Mouse (Mus musculus) forebrain, embryonic 12.5 days (tissue): ENCODE measurements around the gene Slc30a9. TPM values are rescaled to one million over a fixed set of nuclear protein-coding genes. Genes with fewer than 3 reads are reported as not detected.

Experiments
- ATAC-seq: fragments of 200-750 bp; cut with Nextera tagmentation; 2 replicates; pipeline ENCODE4 v1.8.0; 2017; ENCODE audit warnings: moderate TSS enrichment; ENCODE audit not compliant: low FRiP score
- H3K27ac ChIP-seq: fragments of 300-500 bp; sonication (generic); 2 replicates; pipeline ENCODE4 v1.5.1; 2016; ENCODE audit warnings: mild to moderate bottlenecking
- H3K27me3 ChIP-seq: fragments of 300-500 bp; sonication (generic); 2 replicates; pipeline ENCODE4 v1.6.1; 2016; ENCODE audit warnings: mild to moderate bottlenecking
- H3K36me3 ChIP-seq: fragments of 300-500 bp; sonication (generic); replicated peaks from 2 replicates; pipeline ENCODE4 v1.6.1; 2016; ENCODE audit warnings: mild to moderate bottlenecking
- H3K4me1 ChIP-seq: fragments of 300-500 bp; sonication (generic); 2 replicates; pipeline ENCODE4 v1.6.1; 2016
- H3K4me2 ChIP-seq: fragments of 300-500 bp; sonication (generic); 2 replicates; pipeline ENCODE4 v1.6.1; 2016; ENCODE audit warnings: mild to moderate bottlenecking, moderate library complexity
- H3K4me3 ChIP-seq: fragments of 300-500 bp; sonication (generic); replicated peaks from 2 replicates; pipeline ENCODE4 v1.5.1; 2016; ENCODE audit warnings: mild to moderate bottlenecking
- H3K9ac ChIP-seq: fragments of 300-500 bp; sonication (generic); 2 replicates; pipeline ENCODE4 v1.6.1; 2016; ENCODE audit warnings: mild to moderate bottlenecking
- H3K9me3 ChIP-seq: fragments of 300-500 bp; sonication (generic); 2 replicates; pipeline ENCODE4 v1.6.1; 2016
- WGBS: fragments of 180-500 bp; shearing (Covaris S2); methylation state at CpG from one replicate; pipeline ENCODE4 v1.1.7; 2016; 5-methylcytosine and 5-hydroxymethylcytosine counted together
- polyA plus RNA-seq: library from polyadenylated mRNA; unstranded; fragments of >200 nt; fragmentation: Nextera tagmentation; extraction: Ambion mirVana; gene quantifications from 2 replicates; pipeline ENCODE4 v1.2.1, GENCODE M21; 2016

Slc30a9 gene
- polyA plus RNA-seq, 1 experiment from 2014 or later = 130 TPM

GRCm38 (mm10) chr5:67296171-67296570 lies 10.6 kb upstream of the Slc30a9 start:
- Histone ChIP-seq H3K4me2 (no peak overlapping the region), H3K9ac (no peak overlapping the region), H3K27ac (no peak overlapping the region), H3K4me1 (no peaks in the 10 kb centered on the region), H3K27me3 (no peaks in the 10 kb centered on the region), H3K9me3 (no peaks in the 10 kb centered on the region), H3K4me3 (no peak overlapping the region), H3K36me3 (peaks cover 8% of the 10 kb centered on the region)
- ATAC-seq = no peak
- WGBS = 88% methylated on average over 1 of the region's 1 CpGs

DNA sequence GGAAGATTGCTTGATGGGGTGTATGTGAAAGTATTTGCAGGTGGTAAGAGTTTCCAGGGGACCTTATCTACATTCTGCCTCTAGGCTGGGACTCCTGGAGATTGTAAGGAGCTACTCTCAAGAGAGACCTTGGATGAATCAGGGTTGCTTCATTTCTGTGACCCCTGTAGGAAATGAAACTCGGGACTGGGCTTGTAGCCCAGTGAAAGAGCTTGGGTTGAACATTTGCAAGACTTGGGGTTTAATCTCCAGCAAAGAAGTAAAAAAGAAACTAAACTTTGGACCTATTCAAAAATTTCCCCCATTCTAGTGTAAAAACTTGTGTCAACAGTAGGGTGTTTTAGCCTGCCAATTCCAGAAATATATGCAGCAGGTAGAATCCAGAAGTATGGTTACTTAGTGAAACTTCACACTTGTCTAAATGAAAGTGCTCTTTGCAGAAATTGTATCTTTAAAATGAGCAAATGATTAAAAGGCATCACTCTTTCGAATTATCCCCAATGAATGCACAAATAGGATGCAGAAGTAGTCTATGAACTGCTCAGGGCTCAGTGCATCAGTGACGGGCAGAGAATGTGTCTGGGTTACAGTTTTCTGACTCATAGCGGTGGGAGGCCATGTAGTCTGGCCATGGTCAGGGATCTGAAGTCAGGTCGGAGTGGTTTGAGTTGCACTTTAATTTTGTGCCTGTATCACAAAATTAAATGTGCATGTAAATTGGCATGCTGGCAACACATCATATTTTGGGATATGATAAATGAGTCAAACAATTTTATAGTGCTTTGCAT lies 9.5 kb upstream of the Slc30a9 start:
- ATAC-seq = no peak
- Histone ChIP-seq H3K9me3 (no peaks in the 10 kb centered on the region), H3K36me3 (peaks cover 5% of the 10 kb centered on the region), H3K27me3 (no peaks in the 10 kb centered on the region), H3K9ac (no peak overlapping the region), H3K4me3 (no peak overlapping the region), H3K27ac (no peak overlapping the region), H3K4me2 (no peak overlapping the region), H3K4me1 (no peaks in the 10 kb centered on the region)
- 93% methylated on average over 5 of the region's 5 CpGs for WGBS

DNA sequence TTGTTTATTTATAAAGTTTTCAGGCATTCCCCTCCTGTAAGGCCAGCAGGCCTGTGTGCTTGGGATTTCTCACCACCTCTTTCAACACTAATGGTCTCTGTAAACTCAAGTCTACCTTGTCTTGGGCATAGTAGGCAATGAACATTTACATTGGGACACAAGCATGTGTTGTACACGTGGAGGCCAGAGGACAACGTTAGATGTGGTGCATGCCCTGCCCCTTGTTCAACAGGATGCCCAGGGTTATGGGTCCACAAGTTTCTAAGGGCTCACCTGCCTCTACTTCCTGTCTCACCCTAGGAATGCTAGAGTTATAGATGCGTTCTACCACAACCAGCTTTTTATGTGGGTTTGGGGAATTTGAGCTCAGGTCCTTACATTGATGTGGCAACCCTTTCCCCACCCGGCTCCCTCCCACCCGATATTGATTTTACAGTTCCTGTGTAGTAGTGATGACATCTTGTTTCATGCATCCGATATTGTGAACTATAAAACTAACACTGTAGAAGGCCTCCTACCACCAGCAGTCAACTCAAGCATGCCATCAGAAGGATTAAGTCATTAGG lies 6.8 kb upstream of the Slc30a9 start:
- H3K4me2 ChIP-seq = no peak overlapping the region
- H3K36me3 ChIP-seq = no peaks in the 10 kb centered on the region
- no peak overlapping the region for H3K27ac ChIP-seq
- H3K9me3 ChIP-seq = no peaks in the 10 kb centered on the region
- WGBS = 94% methylated on average over 6 of the region's 6 CpGs
- no peak overlapping the region for H3K9ac ChIP-seq
- no peaks in the 10 kb centered on the region for H3K4me1 ChIP-seq
- H3K4me3 ChIP-seq = no peak overlapping the region
- no peak for ATAC-seq
- H3K27me3 ChIP-seq = no peaks in the 10 kb centered on the region

- H3K9ac ChIP-seq = no peak overlapping the region
- H3K36me3 ChIP-seq = no peaks in the 10 kb centered on the region
- no peaks in the 10 kb centered on the region for H3K27me3 ChIP-seq
- no peak overlapping the region for H3K4me3 ChIP-seq
- 93% methylated on average over 8 of the region's 8 CpGs for WGBS
- no peaks in the 10 kb centered on the region for H3K9me3 ChIP-seq
- H3K4me2 ChIP-seq = no peak overlapping the region
- H3K27ac ChIP-seq = no peak overlapping the region
- H3K4me1 ChIP-seq = no peaks in the 10 kb centered on the region
- no peak for ATAC-seq
Observed at GRCm38 (mm10) chr5:67300926-67301597, 5.7 kb upstream of the Slc30a9 start.

DNA sequence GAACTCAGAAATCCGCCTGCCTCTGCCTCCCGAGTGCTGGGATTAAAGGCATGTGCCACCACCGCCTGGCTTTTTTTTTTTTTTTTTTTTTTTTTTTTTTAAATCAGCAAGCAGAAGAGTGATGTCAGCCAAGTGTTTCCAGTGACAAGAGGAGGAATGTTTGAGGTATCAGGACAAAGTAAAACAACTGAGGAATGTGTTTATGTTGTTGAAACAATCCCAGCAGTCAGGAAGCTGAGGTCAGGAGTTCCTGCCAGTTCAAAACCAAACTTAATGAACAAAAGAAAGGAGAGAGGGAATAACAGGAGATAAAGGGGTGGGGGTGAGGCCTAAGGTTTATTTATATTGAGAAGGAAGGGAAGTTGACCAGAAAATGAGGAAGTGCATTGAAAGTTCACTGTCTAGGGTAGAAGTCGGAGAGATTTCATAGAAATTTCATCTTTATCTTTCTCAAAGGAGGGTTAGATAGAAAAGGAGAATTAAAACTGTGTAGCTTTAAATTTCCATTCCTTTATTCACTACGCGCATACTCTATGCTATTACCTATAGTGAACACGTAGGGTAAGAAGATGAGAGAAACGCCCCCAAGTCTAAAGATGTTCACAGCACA lies 4.9 kb upstream of the Slc30a9 start:
- no peaks in the 10 kb centered on the region for H3K4me1 ChIP-seq
- H3K4me2 ChIP-seq = no peak overlapping the region
- WGBS = 94% methylated on average over 7 of the region's 8 CpGs
- H3K27me3 ChIP-seq = no peaks in the 10 kb centered on the region
- ATAC-seq = no peak
- no peaks in the 10 kb centered on the region for H3K9me3 ChIP-seq
- H3K4me3 ChIP-seq = no peak overlapping the region
- no peak overlapping the region for H3K9ac ChIP-seq
- no peak overlapping the region for H3K27ac ChIP-seq
- no peaks in the 10 kb centered on the region for H3K36me3 ChIP-seq

- no peaks in the 10 kb centered on the region for H3K27me3 ChIP-seq
- no peak overlapping the region for H3K9ac ChIP-seq
- H3K4me1 ChIP-seq = peaks cover 13% of the 10 kb centered on the region
- no peak overlapping the region for H3K4me2 ChIP-seq
- WGBS = 92% methylated on average over 1 of the region's 1 CpGs
- no peak overlapping the region for H3K4me3 ChIP-seq
- no peaks in the 10 kb centered on the region for H3K36me3 ChIP-seq
- no peak overlapping the region for H3K27ac ChIP-seq
- ATAC-seq = no peak
- H3K9me3 ChIP-seq = no peaks in the 10 kb centered on the region
Observed at GRCm38 (mm10) chr5:67303816-67304215, 2.9 kb upstream of the Slc30a9 start.

- 35% methylated on average over 13 of the region's 13 CpGs for WGBS
- no peaks in the 10 kb centered on the region for H3K27me3 ChIP-seq
- peaks cover 9% of the 10 kb centered on the region; the same call in 1 of the 2 replicates for H3K36me3 ChIP-seq
- H3K9me3 ChIP-seq = no peaks in the 10 kb centered on the region
- H3K27ac ChIP-seq = no peak overlapping the region
- no peak for ATAC-seq
- H3K9ac ChIP-seq = peak overlapping the region; percentile 92
- peak overlapping the region; percentile 73 for H3K4me2 ChIP-seq
- peaks cover 13% of the 10 kb centered on the region for H3K4me1 ChIP-seq
- peak overlapping the region; percentile 96 for H3K4me3 ChIP-seq
Observed at GRCm38 (mm10) chr5:67307659-67308222, 986 bp downstream of the Slc30a9 start.

- no peaks in the 10 kb centered on the region for H3K27me3 ChIP-seq
- ATAC-seq = no peak
- no peak overlapping the region for H3K9ac ChIP-seq
- H3K4me2 ChIP-seq = no peak overlapping the region
- WGBS = 80% methylated on average over 3 of the region's 3 CpGs
- no peak overlapping the region for H3K27ac ChIP-seq
- no peak overlapping the region for H3K4me3 ChIP-seq
- H3K4me1 ChIP-seq = peaks cover 13% of the 10 kb centered on the region
- H3K36me3 ChIP-seq = peaks cover 11% of the 10 kb centered on the region; the same call in 1 of the 2 replicates
- H3K9me3 ChIP-seq = no peaks in the 10 kb centered on the region
Observed at GRCm38 (mm10) chr5:67311811-67312521, 5.2 kb downstream of the Slc30a9 start.

DNA sequence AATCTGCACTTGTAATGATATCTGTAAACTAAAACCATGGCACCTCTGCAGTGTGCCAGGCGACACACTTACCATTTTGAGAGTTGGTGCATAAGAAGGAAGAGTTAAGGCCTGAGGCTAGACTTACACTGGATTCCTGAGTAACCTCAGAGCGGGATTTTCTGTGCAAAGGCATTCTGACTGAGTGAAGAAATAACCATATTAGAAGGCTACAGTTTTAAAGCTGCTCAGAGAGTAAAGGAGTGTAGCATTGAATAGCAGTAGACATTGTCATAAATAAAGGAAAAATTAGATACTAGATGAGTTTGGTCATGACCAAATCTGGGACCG lies 5.7 kb downstream of the Slc30a9 start:
- H3K4me1 ChIP-seq = peaks cover 11% of the 10 kb centered on the region
- ATAC-seq = no peak
- WGBS = 92% methylated on average over 3 of the region's 3 CpGs
- no peaks in the 10 kb centered on the region for H3K27me3 ChIP-seq
- peaks cover 13% of the 10 kb centered on the region; the same call in 1 of the 2 replicates for H3K36me3 ChIP-seq
- no peak overlapping the region for H3K9ac ChIP-seq
- H3K27ac ChIP-seq = no peak overlapping the region
- H3K4me2 ChIP-seq = no peak overlapping the region
- no peaks in the 10 kb centered on the region for H3K9me3 ChIP-seq
- H3K4me3 ChIP-seq = no peak overlapping the region

DNA sequence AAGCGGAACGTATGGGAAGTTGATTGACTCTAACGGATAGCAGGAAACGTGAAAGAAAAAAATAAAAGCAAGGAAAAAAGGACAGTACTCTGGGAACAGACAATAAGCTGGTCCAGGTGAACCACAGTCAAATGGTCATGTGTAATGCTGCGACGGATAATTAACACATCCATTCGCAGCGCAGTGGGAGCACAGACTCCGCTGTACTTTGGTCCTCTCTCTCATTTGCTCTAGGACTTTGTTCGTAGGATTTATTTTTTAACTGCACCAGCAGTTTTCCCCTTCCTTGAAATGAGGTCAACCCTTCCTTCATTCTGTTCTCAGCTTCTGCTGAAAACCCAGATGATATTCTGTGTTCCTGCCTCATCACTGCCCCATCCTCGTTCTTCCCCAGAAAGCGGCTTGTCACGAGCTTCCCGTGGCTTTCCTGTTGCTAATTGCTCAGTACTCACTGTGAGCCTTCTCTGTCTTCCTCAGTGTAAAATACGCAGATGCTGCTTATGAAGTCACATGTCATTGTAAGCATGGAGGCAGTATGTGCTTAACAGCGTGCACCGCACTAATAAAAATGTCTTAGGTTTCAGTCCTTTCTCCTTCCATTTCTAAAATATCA lies 15.0 kb downstream of the Slc30a9 start:
- no peaks in the 10 kb centered on the region for H3K27me3 ChIP-seq
- peaks cover 4% of the 10 kb centered on the region; the same call in 1 of the 2 replicates for H3K4me1 ChIP-seq
- 89% methylated on average over 17 of the region's 17 CpGs for WGBS
- no peak for ATAC-seq
- H3K4me2 ChIP-seq = no peak overlapping the region
- no peak overlapping the region for H3K4me3 ChIP-seq
- no peaks in the 10 kb centered on the region for H3K9me3 ChIP-seq
- H3K9ac ChIP-seq = no peak overlapping the region
- H3K27ac ChIP-seq = no peak overlapping the region
- peaks cover 19% of the 10 kb centered on the region for H3K36me3 ChIP-seq

- Histone ChIP-seq H3K9me3 (no peaks in the 10 kb centered on the region), H3K4me2 (no peak overlapping the region), H3K4me1 (peaks cover 4% of the 10 kb centered on the region; the same call in 1 of the 2 replicates), H3K36me3 (peaks cover 8% of the 10 kb centered on the region; the same call in 1 of the 2 replicates), H3K4me3 (no peak overlapping the region), H3K27ac (no peak overlapping the region), H3K9ac (no peak overlapping the region), H3K27me3 (no peaks in the 10 kb centered on the region)
- WGBS = 54% methylated on average over 1 of the region's 1 CpGs
- ATAC-seq = no peak
Observed at GRCm38 (mm10) chr5:67324032-67324431, 17.3 kb downstream of the Slc30a9 start.
